Mouse (Mus musculus): ENCODE data around the gene Ccpg1.

GRCm38 (mm10) chr9:73006175-73006574, 20.9 kb downstream of the Ccpg1 start:
- TF ChIP-seq CTCF (IDR thresholded peaks at IDR 0.05; ENCODE audit: control insufficient read depth, insufficient read depth, low read length), result no peak
- TF ChIP-seq POLR2A (IDR thresholded peaks at IDR 0.05; ENCODE audit: borderline replicate concordance, control insufficient read depth, low read depth, low read length), result no peak

Measured in bone marrow, adult 2 months (tissue).